Mouse (Mus musculus) MEL (cell line): Measurements from ENCODE around the gene Ston2.

Experiments
- CHD1 ChIP-seq: IDR thresholded peaks from 2 replicates; pipeline ENCODE4 v1.6.1; 2012; ENCODE audit warnings: low read depth, mild to moderate bottlenecking, inconsistent platforms, low read length, improper control_type of control experiment
- ETS1 ChIP-seq: IDR thresholded peaks from 2 replicates; pipeline ENCODE4 v1.6.1; 2012; ENCODE audit warnings: low read depth, mild to moderate bottlenecking, inconsistent platforms, low read length, improper control_type of control experiment, moderate library complexity
- TCF12 ChIP-seq: IDR thresholded peaks from 2 replicates; pipeline ENCODE4 v1.6.1; 2014; ENCODE audit warnings: low read depth, mild to moderate bottlenecking, inconsistent platforms, low read length, improper control_type of control experiment, moderate library complexity

GRCm38 (mm10) chr12:91774811-91775284 is 13.3 kb downstream of the Ston2 start:
- TF ChIP-seq CHD1: no peak
- no peak for TF ChIP-seq ETS1
- TF ChIP-seq TCF12: no peak
